Mouse (Mus musculus) A20 (cell line): Measurements from ENCODE around the gene Tprgl.

Experiments
- DNase-seq: peaks from one replicate; pipeline ENCODE4 v3.0.0-alpha.2; 2011; ENCODE audit warnings: low read depth, low spot score

Gene Tprgl

GRCm38 (mm10) chr4:154118782-154119181 lies 41.7 kb downstream of the Tprgl start:
- DNase-seq = no peak

GRCm38 (mm10) chr4:154116421-154116820 lies 44.0 kb downstream of the Tprgl start:
- DNase-seq = no peak

GRCm38 (mm10) chr4:154109850-154110243 lies 50.6 kb downstream of the Tprgl start:
- no peak for DNase-seq

GRCm38 (mm10) chr4:154109216-154109849 lies 51.1 kb downstream of the Tprgl start:
- no peak for DNase-seq
